Mouse (Mus musculus): Measurements from ENCODE around the gene Gm8206.
"Not testable (repeated sequence)": the region's sequence is repeated elsewhere in the genome, so short reads cannot be mapped to it uniquely, and the experiment has no call there.

Gene Gm8206

DNA sequence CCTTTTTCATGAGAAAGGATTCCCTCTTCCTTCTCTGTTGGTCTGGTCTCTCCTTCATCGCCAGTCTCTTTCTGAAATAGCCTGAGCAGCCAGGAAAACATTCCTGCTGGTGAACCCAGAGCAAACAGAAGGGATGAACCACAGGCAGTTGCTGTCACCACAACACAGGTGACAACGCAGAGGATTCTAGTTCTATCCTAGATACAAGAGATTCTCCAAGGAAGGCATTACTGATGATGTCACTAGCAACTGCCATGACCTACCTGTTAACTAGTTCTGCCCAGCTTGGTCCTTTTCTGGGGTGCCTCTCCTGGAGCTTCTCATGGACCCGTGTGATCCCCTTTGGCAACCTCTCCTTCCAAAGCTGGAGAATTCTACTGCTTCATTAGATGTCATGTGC is at the start of gene Gm8206:
Gene Gm8206, minus strand, starts transcription at position 101 of the 400 bp plus-strand sequence.
- DNase-seq (ENCODE audit: inconsistent ontology term) = not testable (repeated sequence)

DNA sequence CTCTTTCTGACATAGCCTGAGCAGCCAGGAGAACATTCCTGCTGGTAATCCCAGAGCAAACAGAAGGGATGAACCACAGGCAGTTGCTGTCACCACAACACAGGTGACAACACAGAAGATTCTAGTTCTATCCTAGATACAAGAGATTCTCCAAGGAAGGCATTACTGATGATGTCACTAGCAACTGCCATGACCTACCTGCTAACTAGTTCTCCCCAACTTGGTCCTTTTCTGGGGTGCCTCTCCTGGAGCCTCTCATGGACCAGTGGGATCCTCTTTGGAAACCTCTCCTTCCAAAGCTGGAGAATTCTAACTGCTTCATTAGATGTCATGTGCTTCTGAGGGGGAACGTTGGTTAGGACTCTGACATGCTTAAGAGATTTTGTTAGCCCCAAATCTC is 32.0 kb upstream of the Gm8206 start, which contains the start of gene Gm3476:
Gene Gm3476, minus strand, starts transcription at position 101 of the 400 bp plus-strand sequence.
- DNase-seq (ENCODE audit: inconsistent ontology term) = not testable (repeated sequence)

DNA sequence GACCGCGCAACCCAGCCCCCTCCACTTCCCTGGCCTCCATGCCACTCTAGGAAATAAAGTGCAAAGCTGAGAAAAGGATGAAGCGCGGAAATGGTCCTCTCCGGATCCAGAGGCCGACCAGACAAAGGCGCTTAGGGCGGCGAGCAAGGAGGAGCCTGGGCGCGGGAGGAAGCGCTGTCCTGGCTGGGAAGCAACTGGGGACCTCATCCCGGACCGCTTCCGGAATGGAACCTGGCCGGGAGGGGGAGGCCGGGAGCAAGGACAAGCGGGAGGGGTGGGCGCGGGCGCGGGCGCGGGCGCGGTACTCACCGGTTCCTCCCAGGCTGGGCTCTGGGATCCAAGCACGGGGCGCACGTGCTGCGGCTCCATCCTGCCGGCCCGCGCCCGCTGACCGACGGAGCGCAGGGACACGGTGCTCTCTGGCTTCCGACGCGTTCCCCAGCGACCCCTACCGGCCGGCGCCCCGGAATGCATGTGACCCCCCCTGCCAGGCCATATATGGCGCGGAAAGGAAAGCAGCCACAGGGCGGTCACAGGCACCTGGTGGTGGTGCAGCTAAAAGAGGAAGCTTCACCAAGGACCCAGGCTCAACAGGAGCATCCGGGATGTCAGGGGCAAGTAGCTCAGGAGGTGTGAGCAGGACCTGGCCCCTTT is 14.7 kb upstream of the Gm8206 start, which contains the start of gene Gm3468:
Gene Gm3468, minus strand, starts transcription at position 394 of the 654 bp plus-strand sequence.
- peak; percentile 84 for DNase-seq (ENCODE audit: inconsistent ontology term)

DNA sequence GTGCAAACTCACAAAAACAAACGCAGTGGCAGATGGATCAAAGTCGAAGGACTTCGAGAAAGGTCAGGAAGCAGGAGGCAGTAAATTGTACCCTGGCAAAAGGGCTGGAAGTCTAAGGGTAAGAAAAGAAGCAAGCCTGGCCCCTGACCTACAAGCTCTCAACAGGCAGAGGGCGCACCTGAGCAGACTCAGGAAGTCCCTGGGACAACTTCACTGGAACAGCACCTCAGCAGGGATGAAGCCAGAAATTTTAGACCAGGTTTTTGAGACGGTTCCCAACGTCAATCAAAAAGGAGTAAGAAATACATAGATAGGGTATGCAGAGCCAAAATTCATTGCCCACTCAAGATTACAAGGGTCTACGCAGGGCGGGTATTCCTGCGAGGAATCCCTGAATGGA is 13.8 kb upstream of the Gm8206 start:
- peak; percentile 0 for DNase-seq (ENCODE audit: inconsistent ontology term)

DNA sequence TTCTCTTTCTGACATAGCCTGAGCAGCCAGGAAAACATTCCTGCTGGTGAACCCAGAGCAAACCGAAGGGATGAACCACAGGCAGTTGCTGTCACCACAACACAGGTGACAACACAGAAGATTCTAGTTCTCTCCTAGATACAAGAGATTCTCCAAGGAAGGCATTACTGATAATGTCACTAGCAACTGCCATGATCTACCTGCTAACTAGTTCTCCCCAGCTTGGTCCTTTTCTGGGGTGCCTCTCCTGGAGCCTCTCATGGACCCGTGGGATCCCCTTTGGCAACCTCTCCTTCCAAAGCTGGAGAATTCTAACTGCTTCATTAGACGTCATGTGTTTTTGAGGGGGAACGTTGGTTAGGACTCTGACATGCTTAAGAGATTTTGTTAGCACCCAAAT is 35.6 kb downstream of the Gm8206 start, which contains the start of gene Gm6337:
Gene Gm6337, minus strand, starts transcription at position 101 of the 400 bp plus-strand sequence.
- not testable (repeated sequence) for DNase-seq (ENCODE audit: inconsistent ontology term)

DNA sequence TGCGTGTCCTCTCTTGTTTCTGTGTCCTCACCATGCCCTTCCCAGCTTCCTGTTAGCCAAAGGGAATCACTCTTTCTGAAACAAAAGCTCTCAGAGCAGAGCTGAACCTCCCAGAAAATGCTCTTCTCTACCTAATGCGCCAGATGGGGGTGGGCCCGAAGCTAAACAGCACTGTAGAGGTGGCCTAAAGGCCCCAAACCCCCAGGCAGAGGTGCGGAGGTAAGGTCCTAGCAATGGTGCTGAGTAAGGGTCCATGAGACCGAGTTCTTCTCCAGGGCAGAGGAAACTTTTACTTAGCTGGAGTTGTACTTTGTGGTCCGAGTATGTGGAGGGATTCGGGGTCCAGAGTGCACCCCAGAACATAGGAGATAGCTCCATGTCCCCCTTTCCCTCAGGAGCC is 106.6 kb downstream of the Gm8206 start:
- not testable (repeated sequence) for DNase-seq (ENCODE audit: inconsistent ontology term)

DNA sequence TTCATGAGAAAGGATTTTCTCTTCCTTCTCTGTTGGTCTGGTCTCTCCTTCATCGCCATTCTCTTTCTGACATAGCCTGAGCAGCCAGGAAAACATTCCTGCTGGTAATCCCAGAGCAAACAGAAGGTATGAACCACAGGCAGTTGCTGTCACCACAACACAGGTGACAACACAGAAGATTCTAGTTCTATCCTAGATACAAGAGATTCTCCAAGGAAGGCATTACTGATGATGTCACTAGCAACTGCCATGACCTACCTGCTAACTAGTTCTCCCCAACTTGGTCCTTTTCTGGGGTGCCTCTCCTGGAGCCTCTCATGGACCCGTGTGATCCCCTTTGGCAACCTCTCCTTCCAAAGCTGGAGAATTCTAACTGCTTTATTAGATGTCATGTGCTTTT is 114.7 kb downstream of the Gm8206 start, which contains the start of gene Gm3453:
Gene Gm3453, minus strand, starts transcription at position 101 of the 400 bp plus-strand sequence.
- DNase-seq (ENCODE audit: inconsistent ontology term) = not testable (repeated sequence)
